Mouse (Mus musculus) lung, embryonic 15.5 days (tissue): ENCODE data around the gene Corin. TPM values are rescaled to one million over a fixed set of nuclear protein-coding genes. Genes with fewer than 3 reads are reported as not detected.

Source experiments
- ATAC-seq: fragments of 200-750 bp; cut with Nextera tagmentation; 2 replicates; pipeline ENCODE4 v1.8.0; 2017; ENCODE audit warnings: moderate number of reproducible peaks, borderline replicate concordance; ENCODE audit not compliant: low FRiP score, low TSS enrichment; ENCODE audit errors: extremely low read depth
- H3K27ac ChIP-seq: fragments of 300-500 bp; sonication (generic); 2 replicates; pipeline ENCODE4 v1.5.1; 2015; ENCODE audit warnings: moderate library complexity, mild to moderate bottlenecking, inconsistent platforms
- H3K27me3 ChIP-seq: fragments of 300-500 bp; sonication (generic); 2 replicates; pipeline ENCODE4 v1.6.1; 2015; ENCODE audit warnings: inconsistent platforms
- H3K36me3 ChIP-seq: fragments of 300-500 bp; sonication (generic); 2 replicates; pipeline ENCODE4 v1.6.1; 2015; ENCODE audit warnings: inconsistent platforms
- H3K4me1 ChIP-seq: fragments of 300-500 bp; sonication (generic); 2 replicates; pipeline ENCODE4 v1.6.1; 2015; ENCODE audit warnings: inconsistent platforms
- H3K4me2 ChIP-seq: fragments of 300-500 bp; sonication (generic); 2 replicates; pipeline ENCODE4 v1.6.1; 2015; ENCODE audit warnings: inconsistent platforms, mild to moderate bottlenecking, moderate library complexity
- H3K4me3 ChIP-seq: fragments of 300-500 bp; sonication (generic); 2 replicates; pipeline ENCODE4 v1.5.1; 2015; ENCODE audit warnings: mild to moderate bottlenecking, inconsistent platforms
- H3K9ac ChIP-seq: fragments of 300-500 bp; sonication (generic); 2 replicates; pipeline ENCODE4 v1.6.1; 2015; ENCODE audit warnings: inconsistent platforms
- H3K9me3 ChIP-seq: fragments of 300-500 bp; sonication (generic); 2 replicates; pipeline ENCODE4 v1.6.1; 2016; ENCODE audit warnings: inconsistent platforms
- WGBS: fragments of 180-500 bp; shearing (Covaris S2); methylation state at CpG from one replicate; pipeline ENCODE4 v1.1.7; 2015; 5-methylcytosine and 5-hydroxymethylcytosine counted together
- polyA plus RNA-seq: library from polyadenylated mRNA; unstranded; fragments of >200 nt; fragmentation: Nextera tagmentation; extraction: Ambion mirVana; gene quantifications from 2 replicates; pipeline ENCODE4 v1.2.1, GENCODE M21; 2015

Corin gene
- polyA plus RNA-seq, 1 experiment from 2014 or later, result 1.8 TPM

- peaks cover 11% of the 10 kb centered on the region; the same call in 1 of the 2 replicates for H3K4me1 ChIP-seq
- no peak overlapping the region for H3K27ac ChIP-seq
- H3K4me3 ChIP-seq, result no peak overlapping the region
- no peaks in the 10 kb centered on the region for H3K9me3 ChIP-seq
- 0 out of 2 replicates have a peak, but pooled peaks cover 5% of the 10 kb centered on the region for H3K36me3 ChIP-seq
- ATAC-seq, result no peak
- no peaks in the 10 kb centered on the region for H3K27me3 ChIP-seq
- no peak overlapping the region for H3K9ac ChIP-seq
- WGBS, result 28% methylated on average over 3 of the region's 3 CpGs
- H3K4me2 ChIP-seq, result no peak overlapping the region
Measured at GRCm38 (mm10) chr5:72285077-72285476, 219.2 kb downstream of the Corin start.

GRCm38 (mm10) chr5:72282907-72283306 lies 221.4 kb downstream of the Corin start:
- no peak overlapping the region for H3K4me2 ChIP-seq
- ATAC-seq, result peak; percentile 46; the same call in 1 of the 2 replicates
- 17% methylated on average over 2 of the region's 2 CpGs for WGBS
- no peaks in the 10 kb centered on the region for H3K27me3 ChIP-seq
- H3K9ac ChIP-seq, result no peak overlapping the region
- 0 out of 2 replicates have a peak, but pooled peaks cover 2% of the 10 kb centered on the region for H3K36me3 ChIP-seq
- no peak overlapping the region for H3K4me3 ChIP-seq
- H3K27ac ChIP-seq, result 0 out of 2 replicates have a peak overlapping the region, but pooled peaks have one; percentile 4
- no peaks in the 10 kb centered on the region for H3K9me3 ChIP-seq
- H3K4me1 ChIP-seq, result peaks cover 11% of the 10 kb centered on the region; the same call in 1 of the 2 replicates

- no peaks in the 10 kb centered on the region for H3K27me3 ChIP-seq
- H3K4me1 ChIP-seq, result no peaks in the 10 kb centered on the region
- ATAC-seq, result no peak
- H3K4me2 ChIP-seq, result no peak overlapping the region
- WGBS, result 54% methylated on average over 8 of the region's 8 CpGs
- H3K9me3 ChIP-seq, result no peaks in the 10 kb centered on the region
- no peak overlapping the region for H3K27ac ChIP-seq
- H3K4me3 ChIP-seq, result no peak overlapping the region
- no peak overlapping the region for H3K9ac ChIP-seq
- 0 out of 2 replicates have a peak, but pooled peaks cover 3% of the 10 kb centered on the region for H3K36me3 ChIP-seq
Measured at GRCm38 (mm10) chr5:72269652-72270051, 234.6 kb downstream of the Corin start.

GRCm38 (mm10) chr5:72269204-72269603 lies 235.1 kb downstream of the Corin start:
- no peak for ATAC-seq
- Histone ChIP-seq H3K36me3 (0 out of 2 replicates have a peak, but pooled peaks cover 3% of the 10 kb centered on the region), H3K27ac (no peak overlapping the region), H3K27me3 (no peaks in the 10 kb centered on the region), H3K9me3 (no peaks in the 10 kb centered on the region), H3K4me2 (no peak overlapping the region), H3K4me1 (no peaks in the 10 kb centered on the region), H3K4me3 (no peak overlapping the region), H3K9ac (no peak overlapping the region)
- 81% methylated on average over 10 of the region's 10 CpGs for WGBS

GRCm38 (mm10) chr5:72266955-72267535 lies 237.2 kb downstream of the Corin start:
- Histone ChIP-seq H3K36me3 (0 out of 2 replicates have a peak, but pooled peaks cover 3% of the 10 kb centered on the region), H3K9me3 (no peaks in the 10 kb centered on the region), H3K4me1 (no peaks in the 10 kb centered on the region), H3K27me3 (no peaks in the 10 kb centered on the region), H3K4me2 (no peak overlapping the region), H3K4me3 (no peak overlapping the region), H3K9ac (no peak overlapping the region), H3K27ac (no peak overlapping the region)
- 89% methylated on average over 7 of the region's 7 CpGs for WGBS
- ATAC-seq, result no peak

GRCm38 (mm10) chr5:72264195-72264751 lies 240.0 kb downstream of the Corin start:
- Histone ChIP-seq H3K9me3 (no peaks in the 10 kb centered on the region), H3K4me1 (no peaks in the 10 kb centered on the region), H3K27ac (no peak overlapping the region), H3K4me2 (no peak overlapping the region), H3K27me3 (no peaks in the 10 kb centered on the region), H3K36me3 (no peaks in the 10 kb centered on the region), H3K9ac (no peak overlapping the region), H3K4me3 (no peak overlapping the region)
- ATAC-seq, result no peak
- 59% methylated on average over 15 of the region's 15 CpGs for WGBS

GRCm38 (mm10) chr5:72261802-72262324 lies 242.4 kb downstream of the Corin start:
- H3K27me3 ChIP-seq, result no peaks in the 10 kb centered on the region
- no peaks in the 10 kb centered on the region for H3K36me3 ChIP-seq
- no peaks in the 10 kb centered on the region for H3K4me1 ChIP-seq
- no peaks in the 10 kb centered on the region for H3K9me3 ChIP-seq
- no peak overlapping the region for H3K9ac ChIP-seq
- no peak overlapping the region for H3K4me2 ChIP-seq
- no peak for ATAC-seq
- no peak overlapping the region for H3K27ac ChIP-seq
- no peak overlapping the region for H3K4me3 ChIP-seq
- WGBS, result 82% methylated on average over 3 of the region's 3 CpGs

- ATAC-seq, result no peak
- Histone ChIP-seq H3K9ac (no peak overlapping the region), H3K4me2 (no peak overlapping the region), H3K4me3 (no peak overlapping the region), H3K4me1 (no peaks in the 10 kb centered on the region), H3K27ac (no peak overlapping the region), H3K36me3 (no peaks in the 10 kb centered on the region), H3K27me3 (no peaks in the 10 kb centered on the region), H3K9me3 (no peaks in the 10 kb centered on the region)
- 64% methylated on average over 3 of the region's 3 CpGs for WGBS
Measured at GRCm38 (mm10) chr5:72259298-72259621, 245.0 kb downstream of the Corin start.

GRCm38 (mm10) chr5:72258409-72259297 lies 245.6 kb downstream of the Corin start:
- 65% methylated on average over 17 of the region's 17 CpGs for WGBS
- ATAC-seq, result no peak
- Histone ChIP-seq H3K9ac (no peak overlapping the region), H3K27ac (no peak overlapping the region), H3K27me3 (no peaks in the 10 kb centered on the region), H3K9me3 (no peaks in the 10 kb centered on the region), H3K4me3 (no peak overlapping the region), H3K36me3 (no peaks in the 10 kb centered on the region), H3K4me1 (no peaks in the 10 kb centered on the region), H3K4me2 (no peak overlapping the region)

GRCm38 (mm10) chr5:72257084-72257483 lies 247.2 kb downstream of the Corin start:
- H3K27me3 ChIP-seq, result no peaks in the 10 kb centered on the region
- no peak overlapping the region for H3K27ac ChIP-seq
- H3K4me2 ChIP-seq, result no peak overlapping the region
- H3K4me1 ChIP-seq, result no peaks in the 10 kb centered on the region
- no peaks in the 10 kb centered on the region for H3K36me3 ChIP-seq
- 86% methylated on average over 10 of the region's 10 CpGs for WGBS
- no peak overlapping the region for H3K4me3 ChIP-seq
- no peak for ATAC-seq
- H3K9me3 ChIP-seq, result no peaks in the 10 kb centered on the region
- no peak overlapping the region for H3K9ac ChIP-seq

GRCm38 (mm10) chr5:72254958-72255357 lies 249.3 kb downstream of the Corin start:
- H3K4me1 ChIP-seq, result no peaks in the 10 kb centered on the region
- WGBS, result 89% methylated on average over 10 of the region's 10 CpGs
- ATAC-seq, result no peak

GRCm38 (mm10) chr5:72250180-72250579 lies 254.1 kb downstream of the Corin start:
- Histone ChIP-seq H3K27me3 (no peaks in the 10 kb centered on the region), H3K4me2 (no peak overlapping the region), H3K4me3 (no peak overlapping the region), H3K27ac (no peak overlapping the region), H3K4me1 (no peaks in the 10 kb centered on the region), H3K9me3 (no peaks in the 10 kb centered on the region), H3K9ac (no peak overlapping the region), H3K36me3 (0 out of 2 replicates have a peak, but pooled peaks cover 2% of the 10 kb centered on the region)
- no peak for ATAC-seq
- 94% methylated on average over 1 of the region's 1 CpGs for WGBS

More at GRCm38 (mm10) chr5:72254958-72255357, 249.3 kb downstream of the Corin start:
- Histone ChIP-seq H3K9me3 (no peaks in the 10 kb centered on the region), H3K4me2 (no peak overlapping the region), H3K36me3 (no peaks in the 10 kb centered on the region), H3K4me3 (no peak overlapping the region), H3K9ac (no peak overlapping the region), H3K27me3 (no peaks in the 10 kb centered on the region), H3K27ac (no peak overlapping the region)
